Mouse (Mus musculus): Measurements from ENCODE around the gene Hmgcs2.

- no peak for TF ChIP-seq CTCF (IDR thresholded peaks at IDR 0.05; ENCODE audit: extremely low read depth, insufficient read length, insufficient replicate concordance, low read depth, low read length)
- TF ChIP-seq POLR2A (IDR thresholded peaks at IDR 0.05; ENCODE audit: low read depth, low read length) = no peak
Observed at GRCm38 (mm10) chr3:98301761-98302160, 21.5 kb downstream of the Hmgcs2 start.

Measured in small intestine, adult 2 months (tissue).